Mouse (Mus musculus): ENCODE data around the gene Parp1. TPM values are rescaled to one million over a fixed set of nuclear protein-coding genes. Genes with fewer than 3 reads are reported as not detected.
"Not testable (repeated sequence)": the region's sequence is repeated elsewhere in the genome, so short reads cannot be mapped to it uniquely, and the experiment has no call there.

Gene Parp1
- polyA plus RNA-seq, 2 experiments: 47.3 to 47.7 TPM

DNA sequence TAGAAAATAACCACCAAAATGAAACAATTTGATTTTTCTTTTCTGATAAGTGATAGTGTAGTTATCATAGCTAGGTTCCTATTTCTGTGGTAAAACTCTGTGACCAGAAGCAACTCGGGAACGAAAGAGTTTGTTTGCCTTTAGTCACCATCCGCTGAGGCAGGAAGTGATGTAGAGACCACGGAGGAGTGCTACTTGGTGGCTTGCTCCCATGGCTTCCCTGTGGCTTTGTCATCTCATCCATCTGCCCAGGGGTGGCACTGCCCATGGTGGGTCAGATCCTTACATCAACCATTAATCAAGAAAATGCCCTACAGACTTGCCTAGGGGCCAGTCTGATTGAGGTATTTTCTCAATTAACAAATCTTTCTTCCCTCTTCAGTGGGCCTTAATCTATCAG, 53.7 kb downstream of the Parp1 start:
- DNase-seq (ENCODE audit: low read depth in 3 of 3, low spot score in 3 of 3) (no peak), ATAC-seq (ENCODE audit: insufficient read depth) (no peak)
- Histone ChIP-seq H3K36me3 (replicated peaks; ENCODE audit: control insufficient read depth, insufficient read depth, low read depth) (no peaks in the 10 kb centered on the region), H3K4me1 (replicated peaks; ENCODE audit: control insufficient read depth in 2 of 2, insufficient read depth in 2 of 2, low read length in 1 of 2) (no peaks in the 10 kb centered on the region), H3K27me3 (ENCODE audit: control insufficient read depth, insufficient read depth, low read length) (no peaks in the 10 kb centered on the region), H3K4me2 (ENCODE audit: low read depth) (no peak overlapping the region), H3K27ac (no peak overlapping the region), H3K9ac (replicated peaks) (no peak overlapping the region), H3K4me3 (ENCODE audit: insufficient read depth in 1 of 2, low read depth in 2 of 2, low read length in 2 of 2) (no peak overlapping the region), H3K9me3 (ENCODE audit: control insufficient read depth, low read length) (peaks cover 3% of the 10 kb centered on the region)
- no peak for TF ChIP-seq EP300 (IDR thresholded peaks at IDR 0.05; ENCODE audit: low read depth)
- no peak for TF ChIP-seq CTCF (IDR thresholded peaks at IDR 0.05; ENCODE audit: low read depth)
- WGBS (ENCODE audit: insufficient replicate concordance): 36% methylated on average over 4 of the region's 4 CpGs

DNA sequence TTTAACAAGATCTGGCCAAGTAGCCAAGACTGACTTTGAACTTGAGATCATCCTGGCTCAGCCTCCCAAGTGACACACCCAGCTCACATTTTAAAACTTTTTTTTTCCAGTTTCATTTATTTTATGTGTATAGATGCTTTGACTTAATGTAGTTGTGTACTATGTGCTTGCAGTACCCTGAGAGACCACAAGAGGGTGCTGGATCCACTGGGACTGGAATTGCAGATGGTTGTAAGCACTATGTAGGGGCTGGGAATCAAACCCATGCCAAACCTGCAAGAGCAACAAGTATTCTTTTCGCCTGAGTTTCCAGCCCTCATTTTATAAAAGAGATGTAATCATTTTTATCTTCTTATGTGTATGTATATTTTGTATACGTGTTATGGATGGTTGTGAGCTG, 55.2 kb downstream of the Parp1 start:
- DNase-seq (ENCODE audit: low read depth in 3 of 3, low spot score in 3 of 3) (no peak), ATAC-seq (ENCODE audit: insufficient read depth) (no peak)
- Histone ChIP-seq H3K27me3 (ENCODE audit: control insufficient read depth, insufficient read depth, low read length) (no peaks in the 10 kb centered on the region), H3K4me2 (ENCODE audit: low read depth) (no peak overlapping the region), H3K4me1 (replicated peaks; ENCODE audit: control insufficient read depth in 2 of 2, insufficient read depth in 2 of 2, low read length in 1 of 2) (no peaks in the 10 kb centered on the region), H3K9ac (replicated peaks) (no peak overlapping the region), H3K9me3 (ENCODE audit: control insufficient read depth, low read length) (peaks cover 3% of the 10 kb centered on the region), H3K4me3 (ENCODE audit: insufficient read depth in 1 of 2, low read depth in 2 of 2, low read length in 2 of 2) (no peak overlapping the region), H3K36me3 (replicated peaks; ENCODE audit: control insufficient read depth, insufficient read depth, low read depth) (no peaks in the 10 kb centered on the region), H3K27ac (no peak overlapping the region)
- peak; percentile 74 for TF ChIP-seq CTCF (IDR thresholded peaks at IDR 0.05; ENCODE audit: low read depth)
- TF ChIP-seq EP300 (IDR thresholded peaks at IDR 0.05; ENCODE audit: low read depth): no peak
- whole genome bisulfite sequencing (ENCODE audit: insufficient replicate concordance): 61% methylated on average over 2 of the region's 2 CpGs

DNA sequence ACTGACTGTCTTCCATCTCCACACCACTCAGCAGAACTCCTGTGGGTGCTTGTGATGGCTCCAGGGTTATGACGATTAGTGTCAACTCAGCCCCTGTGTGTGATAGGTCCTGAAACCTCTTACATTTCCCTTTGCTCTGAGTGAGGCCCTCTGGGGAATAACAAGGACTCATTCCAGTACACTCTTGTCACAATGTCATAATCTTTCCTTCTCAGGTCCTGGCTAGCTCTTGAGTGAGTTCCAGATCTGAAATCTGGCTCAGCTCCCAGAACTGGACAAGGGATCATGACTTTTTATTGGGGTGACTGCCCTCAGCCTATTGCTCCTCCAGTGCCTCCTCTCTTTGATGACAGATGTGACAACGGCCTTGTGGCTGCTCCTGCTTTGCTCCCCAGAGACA, 57.4 kb downstream of the Parp1 start:
- TF ChIP-seq CTCF (IDR thresholded peaks at IDR 0.05; ENCODE audit: low read depth): no peak
- TF ChIP-seq EP300 (IDR thresholded peaks at IDR 0.05; ENCODE audit: low read depth): no peak
- Histone ChIP-seq H3K27me3 (ENCODE audit: control insufficient read depth, insufficient read depth, low read length) (no peaks in the 10 kb centered on the region), H3K9me3 (ENCODE audit: control insufficient read depth, low read length) (peaks cover 3% of the 10 kb centered on the region), H3K4me2 (ENCODE audit: low read depth) (no peak overlapping the region), H3K4me3 (ENCODE audit: insufficient read depth in 1 of 2, low read depth in 2 of 2, low read length in 2 of 2) (no peak overlapping the region), H3K27ac (no peak overlapping the region), H3K36me3 (replicated peaks; ENCODE audit: control insufficient read depth, insufficient read depth, low read depth) (no peaks in the 10 kb centered on the region), H3K9ac (replicated peaks) (no peak overlapping the region), H3K4me1 (replicated peaks; ENCODE audit: control insufficient read depth in 2 of 2, insufficient read depth in 2 of 2, low read length in 1 of 2) (no peaks in the 10 kb centered on the region)
- WGBS (ENCODE audit: insufficient replicate concordance): 73% methylated on average over 2 of the region's 2 CpGs
- DNase-seq (ENCODE audit: low read depth in 3 of 3, low spot score in 3 of 3) (no peak), ATAC-seq (ENCODE audit: insufficient read depth) (no peak)

DNA sequence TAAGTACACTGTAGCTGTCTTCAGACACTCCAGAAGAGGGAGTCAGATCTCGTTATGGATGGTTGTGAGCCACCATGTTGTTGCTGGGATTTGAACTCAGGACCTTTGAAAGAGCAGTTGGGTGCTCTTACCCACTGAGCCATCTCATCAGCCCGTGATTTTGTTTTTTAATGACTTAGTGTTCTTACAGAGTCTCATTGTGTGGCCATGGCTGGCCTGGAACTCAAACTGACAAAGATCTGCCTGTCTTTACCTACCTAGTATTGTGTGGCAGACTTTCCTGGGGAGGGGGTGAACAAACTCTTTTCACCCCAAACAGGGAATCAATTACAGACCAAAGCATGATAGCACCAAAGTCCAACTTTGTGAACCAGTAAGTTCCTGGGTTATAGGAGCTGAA, 69.1 kb downstream of the Parp1 start:
- H3K9ac ChIP-seq (replicated peaks); H3K36me3 ChIP-seq (replicated peaks; ENCODE audit: control insufficient read depth, insufficient read depth, low read depth); ATAC-seq (ENCODE audit: insufficient read depth); H3K9me3 ChIP-seq (ENCODE audit: control insufficient read depth, low read length); H3K4me3 ChIP-seq (ENCODE audit: insufficient read depth in 1 of 2, low read depth in 2 of 2, low read length in 2 of 2); H3K4me2 ChIP-seq (ENCODE audit: low read depth); H3K27me3 ChIP-seq (ENCODE audit: control insufficient read depth, insufficient read depth, low read length); DNase-seq (ENCODE audit: low read depth in 3 of 3, low spot score in 3 of 3); H3K27ac ChIP-seq: not testable (repeated sequence)
- WGBS (ENCODE audit: insufficient replicate concordance): 68% methylated on average over 2 of the region's 2 CpGs
- H3K4me1 ChIP-seq (replicated peaks; ENCODE audit: control insufficient read depth in 2 of 2, insufficient read depth in 2 of 2, low read length in 1 of 2): peaks cover 6 to 16% of the 10 kb centered on the region in 2 experiments; a peak in 3 of 4 replicates

DNA sequence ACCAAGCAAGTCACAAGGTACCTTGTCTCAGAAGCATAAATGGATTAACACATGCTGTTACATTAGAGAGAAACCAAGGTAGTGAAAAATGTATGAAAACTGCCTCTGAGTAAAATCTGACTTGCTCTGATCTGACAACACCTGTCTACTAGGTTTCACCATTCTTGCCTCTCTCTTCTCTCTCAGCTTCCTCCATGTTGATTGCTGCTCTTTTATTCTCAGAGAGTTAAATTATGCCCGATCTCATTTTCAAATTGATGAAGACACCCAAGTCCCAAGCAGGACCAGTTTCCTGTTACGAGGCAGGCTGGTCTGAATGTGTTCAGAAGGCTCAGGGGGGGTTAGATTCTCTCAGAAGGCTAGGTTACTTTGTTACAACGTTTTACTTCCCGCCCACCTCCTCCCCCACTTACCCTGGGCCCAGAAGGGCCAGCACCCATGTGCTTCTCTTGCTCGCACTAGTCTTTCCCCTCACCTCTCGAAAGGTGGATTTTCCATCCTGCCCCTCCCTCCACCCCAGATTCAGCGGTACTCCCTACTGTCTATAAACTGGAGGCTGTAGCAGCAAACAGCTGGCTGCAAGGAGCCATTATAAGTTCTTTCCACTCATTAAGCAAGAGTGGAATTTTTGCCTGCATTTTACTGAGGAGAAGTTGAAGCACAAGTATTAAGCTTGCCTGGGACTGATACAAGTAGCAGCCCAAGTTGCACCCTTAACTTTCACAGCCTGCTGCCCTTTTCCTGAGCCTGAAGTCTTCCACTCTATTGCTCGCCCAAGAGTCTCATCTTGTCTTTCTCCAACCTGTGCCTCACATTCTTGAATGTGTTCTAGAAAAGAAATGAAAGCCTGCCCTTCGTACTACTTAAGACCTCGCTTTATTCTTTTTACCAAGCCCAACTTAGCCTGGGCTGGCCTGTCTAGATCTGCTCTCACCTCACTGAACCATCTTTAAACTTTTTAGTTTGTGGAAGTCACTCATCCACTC, 71.0 kb downstream of the Parp1 start:
- Histone ChIP-seq H3K4me2 (ENCODE audit: low read depth) (peak overlapping the region; percentile 69), H3K27ac (no peak overlapping the region), H3K9me3 (ENCODE audit: control insufficient read depth, low read length) (no peaks in the 10 kb centered on the region), H3K27me3 (ENCODE audit: control insufficient read depth, insufficient read depth, low read length) (no peaks in the 10 kb centered on the region), H3K4me1 (replicated peaks; ENCODE audit: control insufficient read depth in 2 of 2, insufficient read depth in 2 of 2, low read length in 1 of 2) (peaks cover 6 to 18% of the 10 kb centered on the region in 2 experiments; a peak in 3 of 4 replicates), H3K9ac (replicated peaks) (peak overlapping the region; percentile 91), H3K4me3 (ENCODE audit: insufficient read depth in 1 of 2, low read depth in 2 of 2, low read length in 2 of 2) (peak overlapping the region in 1 of 2 experiments; percentile 88; a peak in 2 of 4 replicates), H3K36me3 (replicated peaks; ENCODE audit: control insufficient read depth, insufficient read depth, low read depth) (no peaks in the 10 kb centered on the region)
- ATAC-seq (ENCODE audit: insufficient read depth) (no peak), DNase-seq (ENCODE audit: low read depth in 3 of 3, low spot score in 3 of 3) (no peak)
- WGBS (ENCODE audit: insufficient replicate concordance): 61% methylated on average over 10 of the region's 10 CpGs
- TF ChIP-seq EP300 (IDR thresholded peaks at IDR 0.05; ENCODE audit: low read depth) (no peak), CTCF (IDR thresholded peaks at IDR 0.05; ENCODE audit: low read depth) (no peak)
